In the genomic region with DNA sequence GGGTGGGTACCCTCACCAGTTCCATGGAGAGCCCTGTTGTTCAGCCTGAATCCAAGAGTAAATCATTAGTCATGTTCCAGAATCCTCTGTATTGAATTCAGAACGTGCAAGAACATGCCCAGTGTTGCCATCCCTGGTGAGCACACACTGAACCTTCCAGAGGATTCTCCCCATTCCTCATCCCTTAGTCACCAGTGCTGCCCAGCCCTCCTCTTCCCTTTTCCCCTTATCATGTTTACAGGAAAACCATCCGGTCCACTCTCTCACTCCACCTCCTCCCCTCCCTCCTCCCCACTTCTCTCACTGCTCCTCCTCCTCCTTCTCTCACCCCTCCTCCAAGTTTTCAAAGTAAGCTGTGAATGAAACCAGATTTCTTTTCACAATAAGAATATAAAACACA, we compare ENCODE assay signal across 19 mouse cellular contexts. TPM values are rescaled to one million over a fixed set of nuclear protein-coding genes. Genes with fewer than 3 reads are reported as not detected.
DNase-seq lines count a peak whose midpoint lies in the region; ATAC-seq and TF ChIP-seq lines count a peak whose summit lies in the region.
"Had no signal": no experiment of that assay in that cellular context is flagged by ENCODE, and none has a peak within 500 bp of the region (broad histone marks: within the 10 kb centered on the region; RNA-seq: fewer than 3 reads in every experiment).

No protein-coding gene starts in this region.

- H3K36me3 ChIP-seq in heart, embryonic 15.5 days, result no peaks in the 10 kb centered on the region
- H3K36me3 ChIP-seq in lung, postnatal 0 days (ENCODE audit: insufficient read depth, low read length), result no peaks in the 10 kb centered on the region
- H3K36me3 ChIP-seq: hindbrain, embryonic 12.5 days; neural tube, embryonic 12.5 days had no signal

- H3K27me3 ChIP-seq in heart, embryonic 15.5 days, result no peaks in the 10 kb centered on the region
- no peaks in the 10 kb centered on the region for H3K27me3 ChIP-seq in lung, postnatal 0 days (replicated peaks; ENCODE audit: insufficient read depth, low read length)
- H3K27me3 ChIP-seq: hindbrain, embryonic 12.5 days; neural tube, embryonic 12.5 days had no signal

- peak; percentile 53; the same call in 1 of the 2 replicates for ATAC-seq in heart, embryonic 15.5 days (replicated peaks; ENCODE audit: insufficient number of reproducible peaks, insufficient read depth, low FRiP score, low read depth)
- peak; percentile 78 for ATAC-seq in lung, postnatal 0 days
- ATAC-seq: CD4-positive, CD25-positive, alpha-beta regulatory T cell, adult 4 months had no signal

- 13% methylated on average over 2 of the region's 2 CpGs for WGBS in heart, embryonic 15.5 days
- 2% methylated on average over 2 of the region's 2 CpGs for WGBS in lung, postnatal 0 days

- H3K27ac ChIP-seq in heart, embryonic 15.5 days, result no peak overlapping the region
- H3K27ac ChIP-seq in lung, postnatal 0 days (ENCODE audit: low read length), result no peak overlapping the region
- H3K27ac ChIP-seq: hindbrain, embryonic 12.5 days; neural tube, embryonic 12.5 days had no signal

- no peak for DNase-seq in heart, adult 8-10 months (ENCODE audit: low spot score)
- peak; percentile 56 for DNase-seq in lung, postnatal 0 days (ENCODE audit: low spot score)
- DNase-seq in lung, postnatal 4 days, result no peak
- peak; percentile 36 for DNase-seq in fibroblast of lung, adult 2 months (ENCODE audit: low read depth)
- DNase-seq in yolk sac, embryonic 10.5 days (ENCODE audit: low spot score), result peak; percentile 40
- DNase-seq in frontal cortex, postnatal 25 days (ENCODE audit: low spot score in 2 of 2), result no peak
- DNase-seq: adrenal gland, postnatal 14 days; cerebellum, postnatal 36 days; gastrocnemius, postnatal 36 days; kidney, adult 11 months; kidney, postnatal 4 days; lung, embryonic 14.5 days; midbrain, embryonic 14.5 days; retina, postnatal 1 day; thymus, adult 2 months had no signal

- TF ChIP-seq EP300 in lung, postnatal 0 days (IDR thresholded peaks at IDR 0.05), result peak; percentile 85; the same call in 1 of the 2 replicates

- no peaks in the 10 kb centered on the region for H3K4me1 ChIP-seq in heart, embryonic 15.5 days (replicated peaks)
- no peaks in the 10 kb centered on the region for H3K4me1 ChIP-seq in lung, postnatal 0 days (ENCODE audit: insufficient read depth, low read depth, low read length)

- no peak for TF ChIP-seq CTCF in lung, postnatal 0 days (IDR thresholded peaks at IDR 0.05)

- no peak overlapping the region for H3K4me2 ChIP-seq in heart, embryonic 15.5 days
- no peak overlapping the region for H3K4me2 ChIP-seq in lung, postnatal 0 days (replicated peaks; ENCODE audit: low read depth, low read length)
- H3K4me2 ChIP-seq: hindbrain, embryonic 12.5 days; lung, embryonic 14.5 days; neural tube, embryonic 12.5 days had no signal

- H3K9ac ChIP-seq in heart, embryonic 15.5 days, result no peak overlapping the region
- H3K9ac ChIP-seq in lung, postnatal 0 days (replicated peaks; ENCODE audit: low read depth), result no peak overlapping the region
- H3K9ac ChIP-seq: lung, embryonic 14.5 days; neural tube, embryonic 12.5 days had no signal

- no peak overlapping the region for H3K4me3 ChIP-seq in heart, embryonic 15.5 days
- no peak overlapping the region for H3K4me3 ChIP-seq in lung, postnatal 0 days (ENCODE audit: low read depth, low read length)
- H3K4me3 ChIP-seq: hindbrain, embryonic 12.5 days; neural tube, embryonic 12.5 days had no signal

- no peaks in the 10 kb centered on the region for H3K9me3 ChIP-seq in heart, embryonic 15.5 days (replicated peaks)
- H3K9me3 ChIP-seq in lung, postnatal 0 days (ENCODE audit: low read length), result no peaks in the 10 kb centered on the region
- H3K9me3 ChIP-seq: hindbrain, embryonic 12.5 days; neural tube, embryonic 12.5 days had no signal

RNA-seq across cellular contexts. Expression of gene Tgfa, which starts 14.4 kb away (rescaled TPM):
- 2.3 and 3.1 TPM in 2 replicates for polyA plus RNA-seq in heart, embryonic 15.5 days (2015; fragmentation: Nextera tagmentation; extraction: Ambion mirVana)
- 1 to 10 TPM; 1.3 to 2.7 (median 1.4) TPM for total RNA-seq in heart, adult 8-10 months (2022)
- polyA plus RNA-seq in lung, postnatal 0 days (2015; fragmentation: Nextera tagmentation; extraction: Ambion mirVana), result 1.9 and 2.3 TPM in 2 replicates

Comparison
In these comparisons a context has a peak if more than half of its experiments do, and no peak if none do; other contexts are left out.
1. DNase-seq: peak in lung, postnatal 0 days (single experiment), fibroblast of lung, adult 2 months (single experiment) and yolk sac, embryonic 10.5 days (single experiment); none in heart, adult 8-10 months (single experiment), lung, postnatal 4 days (0 of 2) and frontal cortex, postnatal 25 days (0 of 2).